Mouse (Mus musculus) heart, postnatal 14 days (tissue): ENCODE data around the gene Prr36. TPM values are rescaled to one million over a fixed set of nuclear protein-coding genes. Genes with fewer than 3 reads are reported as not detected.

Experiments used
- total RNA-seq, 2 experiments: library from RNA; stranded (reverse); gene quantifications; 2 replicates each; pipeline ENCODE4 v1.2.3; 2021

The Prr36 gene
- total RNA-seq, 2 experiments from 2014 or later = 0.05 TPM; not detected in 1

Other genes with a start within 250 kb of the Prr36 start
- gene Cd209f, start 111.6 kb downstream of the Prr36 start, total RNA-seq = under 1 TPM; 0.29 to 0.41 TPM
- not detected for gene Cd209g, start 83.4 kb downstream of the Prr36 start, total RNA-seq
- 10 to 100 TPM; 22.2 to 24.5 TPM for gene Evi5l, start 50.9 kb downstream of the Prr36 start, total RNA-seq
- under 1 TPM; 0.14 to 0.20 TPM for gene Lrrc8e, start 9.4 kb upstream of the Prr36 start, total RNA-seq
- gene Map2k7, start 21.3 kb upstream of the Prr36 start, total RNA-seq = 10 to 100 TPM; 59.2 to 69.6 TPM
- under 1 TPM in 1 of 2 experiments, not detected in 1; 0.38 TPM for gene Gm49320, start 21.4 kb upstream of the Prr36 start, total RNA-seq
- gene Tgfbr3l, start 30.8 kb upstream of the Prr36 start, total RNA-seq = 1 to 10 TPM; 3.0 to 4.3 TPM
- gene Snapc2, start 35.6 kb upstream of the Prr36 start, total RNA-seq = 10 to 100 TPM; 14.4 to 14.5 TPM
- 1 to 10 TPM; 2.0 to 2.2 TPM for gene Ctxn1, start 41.8 kb upstream of the Prr36 start, total RNA-seq
- 100 to 1,000 TPM; 110 to 117 TPM for gene Timm44, start 58.5 kb upstream of the Prr36 start, total RNA-seq
- 10 to 100 TPM in 1 of 2 experiments, 1 to 10 TPM in 1; 5.9 to 14.8 TPM for gene Ccl25, start 107.8 kb upstream of the Prr36 start, total RNA-seq
- gene Elavl1, start 108.0 kb upstream of the Prr36 start, total RNA-seq = 10 to 100 TPM; 58.8 to 66.1 TPM